Mouse (Mus musculus) olfactory bulb, adult 2 months (tissue): ENCODE measurements around the gene Gm10300. TPM values are rescaled to one million over a fixed set of nuclear protein-coding genes. Genes with fewer than 3 reads are reported as not detected.

Experiments
- H3K27ac ChIP-seq: fragments of 200-500 bp; 2 replicates; pipeline ENCODE4 v1.5.1; 2012; ENCODE audit warnings: low read depth, low read length; ENCODE audit not compliant: insufficient read depth
- H3K4me1 ChIP-seq: fragments of 200-500 bp; 2 replicates; pipeline ENCODE4 v1.6.1; 2012; ENCODE audit warnings: low read length; ENCODE audit not compliant: control insufficient read depth, insufficient read depth
- H3K4me3 ChIP-seq: fragments of 200-500 bp; 2 replicates; pipeline ENCODE4 v1.5.1; 2012; ENCODE audit warnings: mild to moderate bottlenecking, low read depth, low read length, moderate library complexity; ENCODE audit not compliant: insufficient read depth
- CTCF ChIP-seq: fragments of 200-500 bp; IDR thresholded peaks from 2 replicates; pipeline ENCODE4 v1.5.1; 2012; ENCODE audit warnings: low read depth, mild to moderate bottlenecking, low read length, moderate library complexity; ENCODE audit not compliant: insufficient read depth
- POLR2A ChIP-seq: fragments of 200-500 bp; IDR thresholded peaks from 2 replicates; pipeline ENCODE4 v1.6.1; 2012; ENCODE audit warnings: mild to moderate bottlenecking, low read depth, low read length, moderate library complexity; ENCODE audit not compliant: insufficient read depth
- WGBS: fragments of 180-500 bp; shearing (Covaris S2); methylation state at CpG from one replicate; pipeline ENCODE4 v1.1.7; 2018; 5-methylcytosine and 5-hydroxymethylcytosine counted together
- polyA plus RNA-seq: library from polyadenylated mRNA; stranded (reverse); fragments of >200 nt; gene quantifications from 2 replicates; pipeline ENCODE4 v1.2.4, GENCODE M21; 2012; ENCODE audit warnings: low replicate concordance; ENCODE audit not compliant: missing spikeins, insufficient read depth, insufficient read length

Gm10300 gene
- polyA plus RNA-seq, 1 experiment = not detected

GRCm38 (mm10) chr4:132037137-132037536 is 37.4 kb upstream of the Gm10300 start:
- no peak overlapping the region for H3K27ac ChIP-seq
- WGBS = 93% methylated on average over 5 of the region's 5 CpGs
- H3K4me1 ChIP-seq = no peaks in the 10 kb centered on the region
- TF ChIP-seq CTCF = no peak
- no peak for TF ChIP-seq POLR2A
- H3K4me3 ChIP-seq = no peak overlapping the region

GRCm38 (mm10) chr4:132037991-132038390 is 36.5 kb upstream of the Gm10300 start:
- TF ChIP-seq CTCF (no peak), POLR2A (no peak)
- 75% methylated on average over 7 of the region's 7 CpGs for WGBS
- no peak overlapping the region for H3K27ac ChIP-seq
- no peaks in the 10 kb centered on the region for H3K4me1 ChIP-seq
- H3K4me3 ChIP-seq = no peak overlapping the region

GRCm38 (mm10) chr4:132038809-132039208 is 35.7 kb upstream of the Gm10300 start:
- TF ChIP-seq CTCF = no peak
- TF ChIP-seq POLR2A = no peak
- 88% methylated on average over 2 of the region's 2 CpGs for WGBS

GRCm38 (mm10) chr4:132039521-132039920 is 35.0 kb upstream of the Gm10300 start:
- TF ChIP-seq POLR2A (no peak), CTCF (no peak)
- peaks cover 2% of the 10 kb centered on the region; the same call in 1 of the 2 replicates for H3K4me1 ChIP-seq
- WGBS = 95% methylated on average over 2 of the region's 2 CpGs
- H3K27ac ChIP-seq = peak overlapping the region; percentile 20; the same call in 1 of the 2 replicates
- no peak overlapping the region for H3K4me3 ChIP-seq

More at GRCm38 (mm10) chr4:132038809-132039208, 35.7 kb upstream of the Gm10300 start:
- Histone ChIP-seq H3K4me1 (no peaks in the 10 kb centered on the region), H3K4me3 (no peak overlapping the region), H3K27ac (no peak overlapping the region)

GRCm38 (mm10) chr4:132039975-132040645 is 34.4 kb upstream of the Gm10300 start:
- Histone ChIP-seq H3K27ac (peak overlapping the region; percentile 20; the same call in 1 of the 2 replicates), H3K4me3 (no peak overlapping the region), H3K4me1 (peaks cover 2% of the 10 kb centered on the region; the same call in 1 of the 2 replicates)
- WGBS = 92% methylated on average over 8 of the region's 8 CpGs
- TF ChIP-seq POLR2A (no peak), CTCF (no peak)

GRCm38 (mm10) chr4:132041471-132042332 is 32.8 kb upstream of the Gm10300 start:
- peaks cover 2% of the 10 kb centered on the region; the same call in 1 of the 2 replicates for H3K4me1 ChIP-seq
- H3K4me3 ChIP-seq = no peak overlapping the region
- no peak overlapping the region for H3K27ac ChIP-seq
- TF ChIP-seq CTCF (no peak), POLR2A (no peak)
- WGBS = 88% methylated on average over 6 of the region's 6 CpGs

GRCm38 (mm10) chr4:132043726-132044125 is 30.8 kb upstream of the Gm10300 start:
- TF ChIP-seq POLR2A (no peak), CTCF (no peak)
- H3K4me3 ChIP-seq = no peak overlapping the region
- H3K4me1 ChIP-seq = peaks cover 9% of the 10 kb centered on the region; the same call in 1 of the 2 replicates
- H3K27ac ChIP-seq = no peak overlapping the region
- 54% methylated on average over 3 of the region's 3 CpGs for WGBS

GRCm38 (mm10) chr4:132048011-132048991 is 26.2 kb upstream of the Gm10300 start:
- Histone ChIP-seq H3K4me1 (peaks cover 9% of the 10 kb centered on the region), H3K4me3 (peak overlapping the region; percentile 68), H3K27ac (no peak overlapping the region)
- TF ChIP-seq CTCF = no peak
- no peak for TF ChIP-seq POLR2A
- WGBS = 1% methylated on average over 95 of the region's 95 CpGs
